Mouse (Mus musculus) liver, embryonic 12.5 days (tissue): Measurements from ENCODE around the gene Kdm4c. TPM values are rescaled to one million over a fixed set of nuclear protein-coding genes. Genes with fewer than 3 reads are reported as not detected.

ENCODE experiments used
- ATAC-seq: fragments of 200-750 bp; cut with Nextera tagmentation; 2 replicates; pipeline ENCODE4 v1.8.0; 2017; ENCODE audit warnings: moderate number of reproducible peaks, mild to moderate bottlenecking, moderate library complexity
- H3K27ac ChIP-seq: fragments of 300-500 bp; sonication (generic); 2 replicates; pipeline ENCODE4 v1.5.1; 2016; ENCODE audit warnings: mild to moderate bottlenecking
- H3K27me3 ChIP-seq: fragments of 300-500 bp; sonication (generic); replicated peaks from 2 replicates; pipeline ENCODE4 v1.6.1; 2016; ENCODE audit warnings: mild to moderate bottlenecking, moderate library complexity
- H3K36me3 ChIP-seq: fragments of 300-500 bp; sonication (generic); 2 replicates; pipeline ENCODE4 v1.6.1; 2016; ENCODE audit warnings: mild to moderate bottlenecking, moderate library complexity
- H3K4me1 ChIP-seq: fragments of 300-500 bp; sonication (generic); 2 replicates; pipeline ENCODE4 v1.6.1; 2016
- H3K4me2 ChIP-seq: fragments of 300-500 bp; sonication (generic); 2 replicates; pipeline ENCODE4 v1.6.1; 2016; ENCODE audit warnings: mild to moderate bottlenecking, moderate library complexity
- H3K4me3 ChIP-seq: fragments of 300-500 bp; sonication (generic); 2 replicates; pipeline ENCODE4 v1.5.1; 2016; ENCODE audit warnings: mild to moderate bottlenecking, moderate library complexity
- H3K9ac ChIP-seq: fragments of 300-500 bp; sonication (generic); 2 replicates; pipeline ENCODE4 v1.6.1; 2016; ENCODE audit warnings: mild to moderate bottlenecking, moderate library complexity
- H3K9me3 ChIP-seq: fragments of 300-500 bp; sonication (generic); replicated peaks from 2 replicates; pipeline ENCODE4 v1.6.1; 2016; ENCODE audit warnings: mild to moderate bottlenecking, moderate library complexity
- WGBS: fragments of 180-500 bp; shearing (Covaris S2); methylation state at CpG from one replicate; pipeline ENCODE4 v1.1.7; 2016; ENCODE audit not compliant: insufficient replicate concordance; 5-methylcytosine and 5-hydroxymethylcytosine counted together
- polyA plus RNA-seq: library from polyadenylated mRNA; unstranded; fragments of >200 nt; fragmentation: Nextera tagmentation; extraction: Ambion mirVana; gene quantifications from 2 replicates; pipeline ENCODE4 v1.2.1, GENCODE M21; 2016

Kdm4c gene
- polyA plus RNA-seq, 1 experiment from 2014 or later = 7.4 TPM

- ATAC-seq = no peak
- no peak overlapping the region for H3K27ac ChIP-seq
- WGBS = 63% methylated on average over 3 of the region's 3 CpGs
These were observed 17.0 kb downstream of the Kdm4c start for GRCm38 (mm10) chr4:74259331-74259730.

GRCm38 (mm10) chr4:74261879-74262278 is 19.6 kb downstream of the Kdm4c start:
- Histone ChIP-seq H3K4me1 (peaks cover 33% of the 10 kb centered on the region), H3K4me2 (no peak overlapping the region), H3K4me3 (no peak overlapping the region), H3K9ac (no peak overlapping the region), H3K36me3 (peaks cover 15% of the 10 kb centered on the region), H3K27ac (no peak overlapping the region), H3K27me3 (no peaks in the 10 kb centered on the region), H3K9me3 (no peaks in the 10 kb centered on the region)
- ATAC-seq = no peak

More at GRCm38 (mm10) chr4:74259331-74259730, 17.0 kb downstream of the Kdm4c start:
- Histone ChIP-seq H3K4me1 (peaks cover 39% of the 10 kb centered on the region), H3K4me2 (no peak overlapping the region), H3K9ac (no peak overlapping the region), H3K9me3 (no peaks in the 10 kb centered on the region), H3K27me3 (no peaks in the 10 kb centered on the region), H3K36me3 (peaks cover 10% of the 10 kb centered on the region), H3K4me3 (no peak overlapping the region)

- ATAC-seq = no peak
- WGBS = 84% methylated on average over 5 of the region's 5 CpGs
- Histone ChIP-seq H3K4me3 (no peak overlapping the region), H3K4me1 (peaks cover 17% of the 10 kb centered on the region), H3K9me3 (no peaks in the 10 kb centered on the region), H3K4me2 (no peak overlapping the region), H3K27me3 (no peaks in the 10 kb centered on the region), H3K9ac (no peak overlapping the region), H3K36me3 (peaks cover 15% of the 10 kb centered on the region), H3K27ac (no peak overlapping the region)
These were observed 22.2 kb downstream of the Kdm4c start for GRCm38 (mm10) chr4:74264428-74264955.

GRCm38 (mm10) chr4:74271180-74271579 is 28.9 kb downstream of the Kdm4c start:
- Histone ChIP-seq H3K9me3 (no peaks in the 10 kb centered on the region), H3K4me2 (no peak overlapping the region), H3K9ac (no peak overlapping the region), H3K4me1 (no peaks in the 10 kb centered on the region), H3K4me3 (no peak overlapping the region), H3K27ac (no peak overlapping the region), H3K27me3 (no peaks in the 10 kb centered on the region), H3K36me3 (peaks cover 19% of the 10 kb centered on the region; the same call in 1 of the 2 replicates)
- 92% methylated on average over 5 of the region's 5 CpGs for WGBS
- ATAC-seq = no peak

GRCm38 (mm10) chr4:74277486-74277885 is 35.2 kb downstream of the Kdm4c start:
- H3K4me2 ChIP-seq = no peak overlapping the region
- ATAC-seq = no peak
- peaks cover 8% of the 10 kb centered on the region; the same call in 1 of the 2 replicates for H3K36me3 ChIP-seq
- H3K9ac ChIP-seq = no peak overlapping the region
- peaks cover 4% of the 10 kb centered on the region; the same call in 1 of the 2 replicates for H3K4me1 ChIP-seq
- H3K9me3 ChIP-seq = no peaks in the 10 kb centered on the region
- H3K27me3 ChIP-seq = no peaks in the 10 kb centered on the region
- H3K27ac ChIP-seq = no peak overlapping the region
- 78% methylated on average over 1 of the region's 1 CpGs for WGBS
- no peak overlapping the region for H3K4me3 ChIP-seq

GRCm38 (mm10) chr4:74280170-74280569 is 37.9 kb downstream of the Kdm4c start:
- H3K9me3 ChIP-seq = no peaks in the 10 kb centered on the region
- no peaks in the 10 kb centered on the region; the same call in 1 of the 2 replicates for H3K36me3 ChIP-seq
- no peak overlapping the region for H3K27ac ChIP-seq
- H3K4me2 ChIP-seq = no peak overlapping the region
- H3K4me1 ChIP-seq = peaks cover 4% of the 10 kb centered on the region; the same call in 1 of the 2 replicates
- H3K4me3 ChIP-seq = no peak overlapping the region
- H3K27me3 ChIP-seq = no peaks in the 10 kb centered on the region
- 58% methylated on average over 3 of the region's 3 CpGs for WGBS
- no peak for ATAC-seq
- H3K9ac ChIP-seq = no peak overlapping the region

- H3K4me3 ChIP-seq = no peak overlapping the region
- no peak overlapping the region for H3K27ac ChIP-seq
- no peak for ATAC-seq
- H3K9ac ChIP-seq = no peak overlapping the region
- 0 out of 2 replicates have a peak, but pooled peaks cover 2% of the 10 kb centered on the region for H3K36me3 ChIP-seq
- H3K4me2 ChIP-seq = no peak overlapping the region
- WGBS = 85% methylated on average over 3 of the region's 3 CpGs
- no peaks in the 10 kb centered on the region for H3K9me3 ChIP-seq
- H3K4me1 ChIP-seq = no peaks in the 10 kb centered on the region
- no peaks in the 10 kb centered on the region for H3K27me3 ChIP-seq
These were observed 45.6 kb downstream of the Kdm4c start for GRCm38 (mm10) chr4:74287851-74288250.

GRCm38 (mm10) chr4:74294726-74295125 is 52.4 kb downstream of the Kdm4c start:
- 64% methylated on average over 3 of the region's 3 CpGs for WGBS
- no peaks in the 10 kb centered on the region for H3K9me3 ChIP-seq
- H3K4me2 ChIP-seq = no peak overlapping the region
- H3K27me3 ChIP-seq = no peaks in the 10 kb centered on the region
- no peak overlapping the region for H3K9ac ChIP-seq
- H3K4me3 ChIP-seq = no peak overlapping the region
- H3K36me3 ChIP-seq = peaks cover 3% of the 10 kb centered on the region; the same call in 1 of the 2 replicates
- H3K27ac ChIP-seq = no peak overlapping the region
- ATAC-seq = no peak
- H3K4me1 ChIP-seq = 0 out of 2 replicates have a peak, but pooled peaks cover 2% of the 10 kb centered on the region

- ATAC-seq = no peak
- 88% methylated on average over 5 of the region's 5 CpGs for WGBS
These were observed 63.2 kb downstream of the Kdm4c start for GRCm38 (mm10) chr4:74305315-74306105.

GRCm38 (mm10) chr4:74311135-74311534 is 68.8 kb downstream of the Kdm4c start:
- WGBS = 88% methylated on average over 5 of the region's 5 CpGs

More at GRCm38 (mm10) chr4:74305315-74306105, 63.2 kb downstream of the Kdm4c start:
- no peak overlapping the region for H3K4me3 ChIP-seq
- H3K9ac ChIP-seq = no peak overlapping the region
- no peaks in the 10 kb centered on the region for H3K27me3 ChIP-seq
- no peak overlapping the region for H3K27ac ChIP-seq
- no peaks in the 10 kb centered on the region for H3K9me3 ChIP-seq
- H3K4me2 ChIP-seq = no peak overlapping the region
- 0 out of 2 replicates have a peak, but pooled peaks cover 2% of the 10 kb centered on the region for H3K36me3 ChIP-seq
- peaks cover 10% of the 10 kb centered on the region for H3K4me1 ChIP-seq

GRCm38 (mm10) chr4:74312858-74313257 is 70.6 kb downstream of the Kdm4c start:
- Histone ChIP-seq H3K4me3 (no peak overlapping the region), H3K9ac (no peak overlapping the region), H3K27me3 (no peaks in the 10 kb centered on the region), H3K4me1 (no peaks in the 10 kb centered on the region), H3K27ac (no peak overlapping the region), H3K4me2 (no peak overlapping the region), H3K9me3 (no peaks in the 10 kb centered on the region), H3K36me3 (peaks cover 12% of the 10 kb centered on the region)
- no peak for ATAC-seq
- WGBS = 73% methylated on average over 2 of the region's 2 CpGs

More at GRCm38 (mm10) chr4:74311135-74311534, 68.8 kb downstream of the Kdm4c start:
- Histone ChIP-seq H3K4me1 (no peaks in the 10 kb centered on the region), H3K36me3 (peaks cover 12% of the 10 kb centered on the region), H3K9ac (no peak overlapping the region), H3K4me3 (no peak overlapping the region), H3K27me3 (no peaks in the 10 kb centered on the region), H3K27ac (no peak overlapping the region), H3K4me2 (no peak overlapping the region), H3K9me3 (no peaks in the 10 kb centered on the region)
- no peak for ATAC-seq

GRCm38 (mm10) chr4:74315388-74315787 is 73.1 kb downstream of the Kdm4c start:
- H3K9me3 ChIP-seq = no peaks in the 10 kb centered on the region
- no peak overlapping the region for H3K27ac ChIP-seq
- peaks cover 10% of the 10 kb centered on the region for H3K36me3 ChIP-seq
- H3K4me1 ChIP-seq = no peaks in the 10 kb centered on the region
- H3K27me3 ChIP-seq = no peaks in the 10 kb centered on the region
- no peak overlapping the region for H3K4me2 ChIP-seq
- 85% methylated on average over 5 of the region's 5 CpGs for WGBS
- H3K9ac ChIP-seq = no peak overlapping the region
- H3K4me3 ChIP-seq = no peak overlapping the region
- ATAC-seq = no peak
